Mouse (Mus musculus) right cerebral cortex, postnatal 14 days (tissue): Measurements from ENCODE around the gene Ddn.

Experiments used
- DNase-seq: peaks from one replicate; pipeline ENCODE4 v3.0.0; 2022

The Ddn gene

DNA sequence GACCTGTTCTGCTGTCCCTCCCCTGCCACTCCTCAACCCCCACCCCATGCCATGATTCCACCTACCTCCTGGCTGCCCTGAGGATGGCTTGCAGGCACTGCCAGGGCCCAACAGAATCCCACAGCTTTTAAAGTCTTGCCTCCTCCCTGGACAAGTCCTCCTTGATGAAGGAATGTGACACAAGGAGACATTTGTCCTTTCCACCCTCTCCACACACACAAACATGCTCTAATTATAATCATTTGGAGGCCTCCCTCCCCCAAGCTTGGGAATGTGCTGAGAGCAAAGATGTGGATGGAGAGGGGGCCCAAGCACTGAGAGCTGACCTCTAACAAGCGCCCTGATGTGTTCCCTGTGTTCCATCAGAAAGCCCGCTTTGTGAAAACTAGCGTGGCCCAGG lies at the start of gene Ddn:
Gene Ddn, minus strand, starts transcription at position 101 of the 400 bp plus-strand sequence.
- no peak for DNase-seq

- DNase-seq, result no peak
Observed at GRCm38 (mm10) chr15:98854214-98854613, 44.9 kb upstream of the Ddn start.

DNA sequence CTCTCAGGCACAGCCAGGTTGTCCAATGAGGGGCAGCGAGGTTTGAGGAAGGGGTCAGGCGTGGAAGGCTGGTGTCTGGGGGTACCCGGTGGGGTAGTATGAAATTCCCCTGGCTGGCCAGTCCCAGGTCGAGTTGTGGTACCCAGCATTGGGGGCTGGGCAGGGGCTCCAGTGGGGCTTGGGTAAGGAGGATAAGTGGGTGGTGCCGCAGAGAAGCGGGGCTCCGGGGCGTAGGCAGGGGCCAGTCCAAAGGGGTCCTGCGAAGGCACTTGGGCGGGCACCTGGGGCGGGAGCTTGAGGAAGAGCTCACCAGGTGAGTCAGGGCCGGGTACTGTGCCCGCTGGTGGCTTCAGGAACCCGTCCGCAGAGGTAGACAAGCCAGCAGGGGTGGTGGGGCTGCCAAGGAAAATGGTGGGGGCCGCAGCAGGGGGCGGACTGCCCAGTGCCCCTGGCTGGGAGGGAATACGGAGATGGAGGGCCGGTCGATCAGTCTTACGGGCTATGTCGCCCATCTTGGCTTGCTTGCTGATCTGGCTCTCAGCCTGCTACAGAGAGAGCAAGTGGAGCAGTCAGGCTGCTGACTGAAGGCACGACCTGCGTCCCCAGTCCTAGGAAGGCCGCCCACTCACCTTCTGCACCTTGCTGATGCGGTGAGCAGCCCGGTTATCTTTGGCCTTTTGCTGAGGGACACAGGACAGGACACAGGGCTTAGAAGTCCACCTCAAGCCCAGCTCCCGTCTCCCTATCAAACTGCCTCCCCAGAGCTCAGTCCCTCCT lies 44.1 kb upstream of the Ddn start:
- DNase-seq, result peak; percentile 5

DNA sequence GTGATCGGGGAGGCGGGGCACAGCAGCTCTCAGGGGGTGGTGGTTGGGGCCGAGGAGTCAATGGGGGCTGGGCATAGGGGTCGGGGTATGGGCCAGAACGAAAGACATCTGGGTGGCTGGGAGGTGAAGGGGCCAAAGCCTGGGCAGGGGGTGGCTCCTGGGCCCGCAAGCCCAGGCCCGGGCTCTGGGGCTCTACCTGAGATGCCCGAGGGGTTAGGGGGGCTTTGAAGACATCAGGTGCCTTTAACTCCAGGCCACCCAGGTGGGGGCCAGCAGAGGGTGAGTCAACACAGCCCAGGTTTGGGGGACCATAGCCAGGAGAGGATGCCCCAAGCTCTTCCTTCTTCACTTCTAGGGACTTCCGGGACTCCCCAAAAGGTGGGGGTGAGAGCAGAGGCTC lies 43.4 kb upstream of the Ddn start:
- peak; percentile 4 for DNase-seq

DNA sequence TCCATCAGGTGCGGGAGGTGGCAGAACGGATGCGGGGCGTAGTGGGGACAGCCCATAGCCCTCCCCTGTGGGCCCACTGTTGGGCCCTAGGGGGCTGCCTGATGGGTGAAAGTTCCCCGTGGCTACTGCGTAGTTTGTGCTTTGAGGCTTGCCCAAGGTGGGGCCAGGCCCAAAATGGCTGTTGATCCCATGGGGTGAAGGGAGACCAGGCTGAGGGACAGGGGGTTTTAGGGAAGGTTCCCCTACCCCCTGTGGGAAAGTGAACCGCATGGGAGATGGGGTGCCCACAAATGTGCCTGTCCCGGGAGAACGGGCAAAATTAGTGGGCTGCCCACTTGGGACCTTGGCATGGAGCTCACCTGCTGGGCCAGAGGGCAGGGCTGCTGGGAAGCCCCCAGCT lies 42.8 kb upstream of the Ddn start:
- DNase-seq, result no peak

GRCm38 (mm10) chr15:98851229-98851818 lies 42.0 kb upstream of the Ddn start:
- DNase-seq, result peak; percentile 5

DNA sequence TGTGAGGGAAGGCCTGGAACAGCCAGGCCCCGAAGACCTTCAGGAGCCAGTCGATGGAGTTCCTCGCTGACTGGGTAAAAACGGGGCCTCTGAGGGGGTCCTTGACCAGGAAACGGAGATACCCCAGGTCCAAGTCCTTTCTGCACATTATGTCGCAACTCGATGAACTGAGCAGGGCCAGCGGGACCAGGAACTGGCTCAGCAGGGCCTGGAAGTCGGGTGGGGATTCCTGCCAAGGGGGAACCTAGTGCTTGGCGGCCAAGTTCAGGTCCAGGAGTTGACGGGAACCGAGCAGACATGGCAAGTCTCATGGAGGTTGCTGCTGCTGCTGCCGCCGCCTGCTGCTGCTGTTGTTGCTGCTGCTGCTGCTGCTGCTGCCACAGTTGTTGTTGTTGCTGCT lies 41.4 kb upstream of the Ddn start:
- no peak for DNase-seq

DNA sequence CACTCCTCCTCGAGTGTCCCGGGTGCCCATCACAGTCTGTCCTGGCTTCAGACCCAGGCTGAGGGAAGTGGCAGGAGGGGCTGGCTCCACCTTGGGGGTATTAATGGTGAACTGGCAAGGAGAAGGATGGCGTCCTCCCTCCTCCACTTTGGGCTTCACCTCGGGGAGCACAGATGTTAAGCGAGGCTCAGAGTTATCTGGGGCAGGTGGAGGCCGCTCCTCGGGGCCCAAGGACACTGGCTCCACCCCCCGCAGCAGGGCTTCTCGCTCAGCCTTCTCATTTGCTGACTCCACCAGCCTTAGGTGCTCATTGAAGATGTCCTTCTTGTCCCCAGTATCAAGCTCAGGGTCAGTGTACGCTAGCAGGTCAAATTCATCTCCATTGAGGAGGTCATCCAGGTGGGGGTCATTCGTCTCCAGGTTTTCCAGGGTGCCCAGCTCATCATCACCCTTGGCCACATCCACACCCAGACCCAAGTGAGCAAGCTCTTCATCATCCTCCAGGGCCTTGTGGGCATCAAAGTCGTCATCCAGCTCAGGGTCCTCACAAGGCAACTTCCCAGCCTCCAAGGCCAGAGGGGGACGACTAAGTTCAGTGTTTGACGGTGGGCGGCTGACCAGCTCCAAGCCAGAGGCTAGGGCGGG lies 40.8 kb upstream of the Ddn start:
- no peak for DNase-seq

DNA sequence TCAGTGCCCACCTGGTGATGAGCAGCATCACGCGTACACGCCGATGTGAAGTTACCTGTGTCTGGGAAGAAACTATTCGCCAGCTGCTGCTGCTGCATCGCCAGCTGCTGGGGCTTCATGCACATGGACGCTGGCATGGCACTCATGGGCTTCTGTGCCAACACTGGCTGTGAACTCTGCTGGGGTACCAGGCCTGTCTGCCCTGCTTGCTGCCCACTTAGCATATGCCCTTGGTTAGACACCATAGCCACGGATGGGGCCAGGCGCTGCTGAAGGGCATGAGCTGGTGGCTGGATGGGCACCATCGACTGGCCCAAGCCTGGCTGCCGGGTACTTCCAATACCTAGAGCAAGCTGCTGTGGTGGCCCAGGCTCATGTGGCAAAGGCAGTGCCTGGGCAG lies 39.9 kb upstream of the Ddn start:
- DNase-seq, result no peak

DNA sequence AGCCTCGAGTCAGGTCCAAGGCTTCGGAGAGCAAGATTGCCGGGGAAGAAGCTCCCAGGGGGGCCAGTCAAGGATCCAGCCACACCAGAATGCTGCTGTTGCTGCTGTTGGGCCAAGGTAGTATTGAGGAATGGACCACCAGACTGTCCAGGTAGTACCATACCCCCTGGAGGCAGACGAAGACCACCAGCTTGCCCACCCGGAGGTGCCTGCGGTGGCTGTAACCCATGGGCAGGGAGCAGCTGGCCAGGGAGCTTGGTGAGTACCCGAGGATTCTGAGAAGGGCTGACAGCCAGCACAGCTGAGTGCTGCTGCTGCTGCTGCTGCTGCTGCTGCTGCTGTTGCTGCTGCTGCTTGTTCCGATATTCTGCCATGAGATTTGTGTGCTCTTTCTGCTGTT lies 36.9 kb upstream of the Ddn start:
- no peak for DNase-seq

- no peak for DNase-seq
Observed at GRCm38 (mm10) chr15:98845149-98845548, 35.9 kb upstream of the Ddn start.

DNA sequence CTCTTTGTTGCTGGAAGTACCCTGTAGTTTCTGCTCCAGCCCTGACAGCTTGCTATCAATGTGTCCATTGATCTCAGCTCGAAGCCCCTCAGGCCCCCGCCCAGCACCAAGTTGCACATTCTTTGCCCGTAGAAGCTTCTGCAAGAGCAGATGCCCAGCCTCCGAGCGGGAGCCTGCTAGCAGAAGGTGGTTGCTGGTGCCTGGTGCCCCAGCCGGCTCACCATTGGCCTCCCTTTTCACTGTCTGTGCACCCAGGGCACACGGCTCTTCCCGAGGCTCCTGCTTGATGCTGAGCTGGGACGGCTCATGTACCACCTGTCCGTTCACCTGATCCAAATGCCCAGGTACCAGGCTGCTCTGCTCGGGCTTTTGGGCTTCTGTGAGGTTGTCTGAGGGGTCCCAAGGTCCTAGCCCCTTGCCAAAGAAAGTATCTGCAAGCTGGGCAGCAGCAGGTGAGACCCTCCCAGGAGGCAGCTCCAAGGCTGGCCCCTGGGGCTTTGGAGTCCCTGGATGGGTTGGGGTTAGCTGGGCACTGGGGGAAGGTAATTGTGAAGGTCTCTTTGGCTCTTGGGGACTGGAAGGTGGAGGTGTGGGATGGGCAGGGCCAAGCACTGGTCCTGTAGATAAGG lies 34.4 kb upstream of the Ddn start:
- no peak for DNase-seq

DNA sequence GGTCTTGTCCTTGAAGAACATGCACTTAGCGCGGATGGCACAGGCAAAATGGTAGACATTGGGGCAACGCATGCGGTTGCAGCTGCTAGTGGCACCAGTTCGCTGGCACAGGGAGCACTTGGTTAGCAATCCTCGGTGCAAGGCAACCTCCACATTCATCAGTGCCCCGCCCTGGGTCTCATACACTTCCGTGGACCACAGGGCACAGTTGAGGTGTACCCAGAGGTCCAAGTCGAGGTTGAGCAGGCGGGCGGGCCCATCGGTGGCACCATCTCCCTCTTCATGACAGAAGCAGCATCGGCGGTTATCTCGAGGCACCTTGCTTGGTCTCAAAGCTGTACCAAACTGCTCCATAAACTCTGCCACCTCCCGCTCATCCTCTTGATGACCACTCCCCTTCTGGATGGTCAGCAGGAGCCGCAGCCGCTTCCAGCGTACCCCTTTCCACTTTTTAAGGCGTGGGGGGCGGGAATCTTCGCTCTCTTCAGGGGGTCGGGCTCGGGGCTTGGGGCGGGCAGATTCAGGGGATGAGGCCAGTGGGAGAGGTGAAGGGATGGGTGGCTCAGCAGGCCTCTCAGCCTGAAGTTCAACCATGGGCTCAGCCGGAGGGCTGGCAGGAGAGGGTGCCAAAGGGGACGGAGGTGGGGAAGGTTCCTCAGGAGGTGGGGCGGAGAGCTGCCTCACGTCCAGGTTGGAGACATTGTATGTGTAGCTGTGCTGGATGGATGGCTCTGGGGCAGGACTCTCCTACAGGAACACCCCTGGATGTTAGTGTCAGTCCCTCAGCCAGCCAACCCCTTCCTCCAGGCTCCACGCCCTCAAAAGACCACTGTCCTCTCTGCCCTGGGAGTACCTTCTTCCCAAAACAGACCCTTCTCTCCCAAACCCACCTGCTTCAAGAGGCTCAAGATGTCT lies 30.6 kb upstream of the Ddn start:
- DNase-seq, result no peak

DNA sequence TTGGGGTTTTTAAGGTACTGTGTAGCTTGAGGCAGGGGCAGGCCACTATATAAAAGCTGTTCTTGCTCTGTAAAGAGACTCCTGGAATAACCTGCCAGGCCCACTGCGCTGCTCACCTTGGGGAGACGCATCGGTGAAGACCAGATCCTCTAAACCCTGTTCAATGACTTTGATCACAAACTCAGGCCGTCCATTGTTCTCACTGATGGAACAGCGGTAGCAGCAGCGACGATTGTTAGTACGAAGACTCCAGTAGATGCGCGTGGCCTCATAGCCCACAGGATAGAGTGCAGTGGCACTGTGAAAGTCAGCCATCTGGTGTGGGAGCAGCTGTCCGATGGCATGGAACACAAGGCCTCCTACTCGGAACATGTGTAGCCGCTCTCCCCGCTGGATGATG lies 29.9 kb upstream of the Ddn start:
- DNase-seq, result no peak

DNA sequence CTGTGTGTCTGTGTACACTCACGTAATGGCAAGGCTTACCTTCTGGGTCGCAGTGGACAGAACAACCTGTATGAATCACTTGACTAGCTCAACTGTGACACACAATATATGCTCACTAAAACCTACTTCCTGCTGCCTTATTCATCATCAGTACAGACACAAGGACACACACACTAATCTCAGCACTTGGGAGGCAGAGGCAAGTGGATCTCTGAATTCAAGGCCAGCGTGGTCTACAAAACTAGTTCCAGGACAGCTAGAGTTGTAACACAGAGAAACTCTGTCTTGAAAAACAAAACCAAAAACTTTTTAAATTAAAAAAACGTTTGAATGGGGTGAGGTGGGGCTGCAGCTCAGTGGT lies 28.4 kb upstream of the Ddn start:
- DNase-seq, result no peak

GRCm38 (mm10) chr15:98837006-98837742 lies 27.9 kb upstream of the Ddn start:
- no peak for DNase-seq

- DNase-seq, result no peak
Observed at GRCm38 (mm10) chr15:98835291-98835690, 26.0 kb upstream of the Ddn start.

DNA sequence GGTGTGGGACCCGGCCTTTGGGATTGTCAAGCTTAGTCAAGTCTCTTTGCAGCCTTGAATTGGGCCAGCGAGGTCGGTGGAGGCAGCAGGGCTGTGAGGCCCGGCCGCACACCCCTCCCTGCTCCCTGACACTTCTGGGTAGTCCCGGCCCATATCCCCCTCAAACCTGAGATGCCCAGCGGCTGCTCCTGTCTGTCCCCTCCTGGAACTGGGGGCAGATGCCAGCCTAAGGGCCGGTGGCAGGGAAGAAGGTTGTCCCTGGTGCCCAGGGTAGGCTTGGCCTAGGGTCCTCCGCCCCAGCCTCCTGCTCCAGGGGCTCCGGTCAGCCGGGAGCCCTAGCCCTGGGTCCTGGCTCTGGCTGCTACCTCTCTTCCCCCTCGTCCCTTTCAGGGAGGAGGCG lies 24.8 kb upstream of the Ddn start:
- no peak for DNase-seq

- DNase-seq, result no peak
Observed at GRCm38 (mm10) chr15:98833281-98833680, 24.0 kb upstream of the Ddn start.

- no peak for DNase-seq
Observed at GRCm38 (mm10) chr15:98832161-98833058, 23.1 kb upstream of the Ddn start.

DNA sequence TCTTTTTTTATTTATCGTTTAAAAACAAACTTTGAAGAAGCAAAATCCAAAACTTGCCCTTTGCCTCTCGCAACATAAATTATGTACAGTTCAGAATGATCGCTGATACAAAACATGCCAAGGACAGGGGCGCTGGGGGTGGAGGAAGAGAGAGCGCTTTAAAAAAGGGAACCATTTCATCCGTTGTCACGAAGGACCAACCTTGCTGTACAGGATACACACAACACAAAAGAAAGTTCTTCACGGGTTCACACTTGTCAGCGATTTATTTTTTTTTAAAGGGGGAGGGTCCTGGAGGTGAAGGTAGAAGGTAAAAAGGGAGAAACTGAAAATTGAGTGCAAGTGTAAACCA lies 22.4 kb upstream of the Ddn start:
- DNase-seq, result no peak
